Mouse (Mus musculus): Measurements from ENCODE around the gene Scaper. TPM values are rescaled to one million over a fixed set of nuclear protein-coding genes. Genes with fewer than 3 reads are reported as not detected.

Gene Scaper
- 5.9 and 6.5 TPM in 2 replicates for polyA plus RNA-seq (2012; rRNA removed)

- peak; percentile 90 for DNase-seq
- 0 out of 2 replicates have a peak, but pooled peaks have one; percentile 63 for TF ChIP-seq POLR2A (IDR thresholded peaks at IDR 0.05; ENCODE audit: control insufficient read depth, extremely low read depth, insufficient read depth, low read length, poor library complexity)
- no peak for TF ChIP-seq CTCF (IDR thresholded peaks at IDR 0.05; ENCODE audit: borderline replicate concordance, control insufficient read depth, extremely low read depth, insufficient read depth, low read length, poor library complexity)
- Histone ChIP-seq H3K4me3 (ENCODE audit: control insufficient read depth, insufficient read depth, low read length) (peak within 1 kb of the TSS; percentile 90), H3K27me3 (ENCODE audit: control insufficient read depth, insufficient read depth, low read length) (no peaks in the 10 kb centered on the region), H3K4me1 (replicated peaks; ENCODE audit: control insufficient read depth, insufficient read depth, low read length) (0 out of 2 replicates have a peak, but pooled peaks cover 3% of the 10 kb centered on the region), H3K36me3 (ENCODE audit: control insufficient read depth, insufficient read depth, low read length) (no peaks in the 10 kb centered on the region), H3K27ac (ENCODE audit: control insufficient read depth, insufficient read depth, low read length) (peak within 1 kb of the TSS; percentile 56)
- WGBS, result under 1% methylated on average over 54 of the region's 60 CpGs
These were observed at the start of gene Scaper for GRCm38 (mm10) chr9:55937664-55938617. Gene Scaper, minus strand, starts transcription at chr9:55938119.

- WGBS, result 18% methylated on average over 1 of the region's 1 CpGs
- DNase-seq, result peak; percentile 66
- Histone ChIP-seq H3K27me3 (ENCODE audit: control insufficient read depth, insufficient read depth, low read length) (no peaks in the 10 kb centered on the region), H3K4me1 (replicated peaks; ENCODE audit: control insufficient read depth, insufficient read depth, low read length) (no peaks in the 10 kb centered on the region), H3K27ac (ENCODE audit: control insufficient read depth, insufficient read depth, low read length) (no peak overlapping the region), H3K36me3 (ENCODE audit: control insufficient read depth, insufficient read depth, low read length) (no peaks in the 10 kb centered on the region), H3K4me3 (ENCODE audit: control insufficient read depth, insufficient read depth, low read length) (no peak overlapping the region)
- TF ChIP-seq POLR2A (IDR thresholded peaks at IDR 0.05; ENCODE audit: control insufficient read depth, extremely low read depth, insufficient read depth, low read length, poor library complexity) (no peak), CTCF (IDR thresholded peaks at IDR 0.05; ENCODE audit: borderline replicate concordance, control insufficient read depth, extremely low read depth, insufficient read depth, low read length, poor library complexity) (no peak)
These were observed 8.9 kb upstream of the Scaper start for GRCm38 (mm10) chr9:55946819-55947218.

- 0 out of 2 replicates have a peak, but pooled peaks cover 3% of the 10 kb centered on the region for H3K4me1 ChIP-seq (replicated peaks; ENCODE audit: control insufficient read depth, insufficient read depth, low read length)
- no peaks in the 10 kb centered on the region for H3K36me3 ChIP-seq (ENCODE audit: control insufficient read depth, insufficient read depth, low read length)
- no peak overlapping the region for H3K27ac ChIP-seq (ENCODE audit: control insufficient read depth, insufficient read depth, low read length)
- TF ChIP-seq POLR2A (IDR thresholded peaks at IDR 0.05; ENCODE audit: control insufficient read depth, extremely low read depth, insufficient read depth, low read length, poor library complexity) (no peak), CTCF (IDR thresholded peaks at IDR 0.05; ENCODE audit: borderline replicate concordance, control insufficient read depth, extremely low read depth, insufficient read depth, low read length, poor library complexity) (no peak)
- no peak overlapping the region for H3K4me3 ChIP-seq (ENCODE audit: control insufficient read depth, insufficient read depth, low read length)
- no peak for DNase-seq
- no peaks in the 10 kb centered on the region for H3K27me3 ChIP-seq (ENCODE audit: control insufficient read depth, insufficient read depth, low read length)
These were observed 3.4 kb upstream of the Scaper start for GRCm38 (mm10) chr9:55941356-55941755.

GRCm38 (mm10) chr9:55938618-55938985 is 683 bp upstream of the Scaper start:
- TF ChIP-seq CTCF (IDR thresholded peaks at IDR 0.05; ENCODE audit: borderline replicate concordance, control insufficient read depth, extremely low read depth, insufficient read depth, low read length, poor library complexity) (no peak), POLR2A (IDR thresholded peaks at IDR 0.05; ENCODE audit: control insufficient read depth, extremely low read depth, insufficient read depth, low read length, poor library complexity) (no peak)
- no peak for DNase-seq
- no peak overlapping the region for H3K27ac ChIP-seq (ENCODE audit: control insufficient read depth, insufficient read depth, low read length)
- H3K27me3 ChIP-seq (ENCODE audit: control insufficient read depth, insufficient read depth, low read length), result no peaks in the 10 kb centered on the region
- WGBS, result 6% methylated on average over 6 of the region's 6 CpGs
- H3K36me3 ChIP-seq (ENCODE audit: control insufficient read depth, insufficient read depth, low read length), result no peaks in the 10 kb centered on the region
- H3K4me3 ChIP-seq (ENCODE audit: control insufficient read depth, insufficient read depth, low read length), result no peak overlapping the region
- H3K4me1 ChIP-seq (replicated peaks; ENCODE audit: control insufficient read depth, insufficient read depth, low read length), result 0 out of 2 replicates have a peak, but pooled peaks cover 3% of the 10 kb centered on the region

- H3K36me3 ChIP-seq (ENCODE audit: control insufficient read depth, insufficient read depth, low read length), result no peaks in the 10 kb centered on the region
- peak overlapping the region; percentile 90 for H3K4me3 ChIP-seq (ENCODE audit: control insufficient read depth, insufficient read depth, low read length)
- no peaks in the 10 kb centered on the region for H3K27me3 ChIP-seq (ENCODE audit: control insufficient read depth, insufficient read depth, low read length)
- no peak for TF ChIP-seq POLR2A (IDR thresholded peaks at IDR 0.05; ENCODE audit: control insufficient read depth, extremely low read depth, insufficient read depth, low read length, poor library complexity)
- 0 out of 2 replicates have a peak, but pooled peaks cover 3% of the 10 kb centered on the region for H3K4me1 ChIP-seq (replicated peaks; ENCODE audit: control insufficient read depth, insufficient read depth, low read length)
- DNase-seq, result peak; percentile 15
- H3K27ac ChIP-seq (ENCODE audit: control insufficient read depth, insufficient read depth, low read length), result no peak overlapping the region
- WGBS, result 36% methylated on average over 5 of the region's 5 CpGs
These were observed 675 bp downstream of the Scaper start for GRCm38 (mm10) chr9:55937224-55937663.

- no peak overlapping the region for H3K4me3 ChIP-seq (ENCODE audit: control insufficient read depth, insufficient read depth, low read length)
- DNase-seq, result no peak
- no peaks in the 10 kb centered on the region for H3K27me3 ChIP-seq (ENCODE audit: control insufficient read depth, insufficient read depth, low read length)
- H3K36me3 ChIP-seq (ENCODE audit: control insufficient read depth, insufficient read depth, low read length), result no peaks in the 10 kb centered on the region
- 27% methylated on average over 1 of the region's 1 CpGs for WGBS
- TF ChIP-seq CTCF (IDR thresholded peaks at IDR 0.05; ENCODE audit: borderline replicate concordance, control insufficient read depth, extremely low read depth, insufficient read depth, low read length, poor library complexity) (no peak), POLR2A (IDR thresholded peaks at IDR 0.05; ENCODE audit: control insufficient read depth, extremely low read depth, insufficient read depth, low read length, poor library complexity) (no peak)
- no peak overlapping the region for H3K27ac ChIP-seq (ENCODE audit: control insufficient read depth, insufficient read depth, low read length)
- H3K4me1 ChIP-seq (replicated peaks; ENCODE audit: control insufficient read depth, insufficient read depth, low read length), result 0 out of 2 replicates have a peak, but pooled peaks cover 3% of the 10 kb centered on the region
These were observed 5.4 kb downstream of the Scaper start for GRCm38 (mm10) chr9:55932482-55932881.

Data from thymus, adult 2 months (tissue).